Mouse (Mus musculus): ENCODE data around the gene Gm21976. TPM values are rescaled to one million over a fixed set of nuclear protein-coding genes. Genes with fewer than 3 reads are reported as not detected.

Gm21976 gene
- total RNA-seq, 2 experiments from 2014 or later = not detected

DNA sequence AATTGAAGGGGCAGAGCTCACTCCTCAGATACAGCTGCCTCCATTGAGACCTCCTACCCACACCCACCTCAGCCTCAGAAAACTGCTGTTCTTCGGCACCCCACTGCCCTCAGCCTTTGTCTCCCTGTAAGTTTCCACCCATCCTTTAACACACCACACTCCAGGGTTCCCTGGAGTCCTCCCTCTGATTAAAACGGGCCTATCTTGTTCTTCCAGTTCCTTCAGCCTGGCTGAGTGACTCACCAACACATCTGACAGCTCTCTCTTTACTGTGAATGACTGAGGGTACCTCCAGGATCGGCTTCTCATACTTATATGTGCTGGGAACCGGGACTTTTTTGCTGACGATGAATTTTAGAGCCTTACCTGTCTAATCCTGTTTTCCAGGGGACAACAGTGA lies 16.4 kb downstream of the Gm21976 start:
- no peak for ATAC-seq (replicated peaks; ENCODE audit: low FRiP score, poor library complexity, severe bottlenecking)

- ATAC-seq (replicated peaks; ENCODE audit: low FRiP score, poor library complexity, severe bottlenecking) = no peak
Observed at GRCm38 (mm10) chr13:98297883-98298482, 18.3 kb downstream of the Gm21976 start.

GRCm38 (mm10) chr13:98298833-98299758 lies 19.4 kb downstream of the Gm21976 start:
- peak; percentile 75; the same call in 1 of the 2 replicates for ATAC-seq (replicated peaks; ENCODE audit: low FRiP score, poor library complexity, severe bottlenecking)

DNA sequence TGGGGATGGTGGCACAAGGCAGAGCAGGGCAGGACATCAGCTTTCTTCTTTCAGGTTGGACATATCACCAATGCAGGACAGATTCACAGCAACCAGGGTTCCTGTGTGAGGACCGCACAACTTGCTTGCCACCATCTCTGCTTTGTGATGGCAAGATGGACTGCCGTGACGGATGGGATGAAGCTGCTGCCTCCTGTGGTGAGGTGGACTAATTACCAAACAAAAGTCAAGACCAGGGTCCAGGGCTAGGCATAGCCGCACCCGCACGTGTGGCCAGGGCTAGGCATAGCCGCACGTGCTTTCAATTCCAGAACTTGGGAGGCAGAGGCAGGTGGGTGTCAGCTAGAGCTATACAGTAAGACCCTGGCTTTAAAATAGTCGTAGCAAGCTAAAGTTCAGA lies 25.6 kb downstream of the Gm21976 start:
- no peak for ATAC-seq (replicated peaks; ENCODE audit: low FRiP score, poor library complexity, severe bottlenecking)

GRCm38 (mm10) chr13:98306393-98306792 lies 26.7 kb downstream of the Gm21976 start:
- no peak for ATAC-seq (replicated peaks; ENCODE audit: low FRiP score, poor library complexity, severe bottlenecking)

DNA sequence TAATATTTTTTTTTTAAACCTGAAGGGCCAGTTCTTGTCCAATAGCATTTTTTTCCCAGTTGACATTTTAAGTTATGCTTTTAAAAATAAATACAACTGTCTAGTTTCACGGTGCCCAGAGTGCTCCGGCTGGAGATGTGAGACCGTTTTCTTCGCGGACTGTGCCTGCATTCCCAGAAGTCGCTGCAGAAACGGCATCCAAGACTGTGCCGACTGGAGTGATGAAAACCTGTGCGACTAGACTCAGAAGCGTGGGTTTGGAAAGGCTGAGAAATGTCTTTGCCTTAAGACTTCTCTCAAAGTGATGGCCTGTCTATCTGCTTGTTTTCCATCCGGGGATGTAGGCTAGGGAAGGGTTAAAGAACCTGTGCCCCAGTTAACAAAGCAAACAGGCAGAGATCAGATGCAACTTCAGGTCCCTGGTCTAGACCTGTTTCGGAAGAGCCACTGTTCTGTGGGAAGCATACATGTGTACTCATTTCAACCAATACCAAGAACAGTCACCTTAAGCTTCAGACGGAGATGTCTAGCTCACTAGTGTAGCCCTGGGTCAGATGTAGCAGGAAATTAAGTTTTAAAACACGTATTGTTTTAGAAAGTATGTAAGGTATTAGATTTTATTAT lies 27.3 kb downstream of the Gm21976 start:
- ATAC-seq (replicated peaks; ENCODE audit: low FRiP score, poor library complexity, severe bottlenecking) = no peak

DNA sequence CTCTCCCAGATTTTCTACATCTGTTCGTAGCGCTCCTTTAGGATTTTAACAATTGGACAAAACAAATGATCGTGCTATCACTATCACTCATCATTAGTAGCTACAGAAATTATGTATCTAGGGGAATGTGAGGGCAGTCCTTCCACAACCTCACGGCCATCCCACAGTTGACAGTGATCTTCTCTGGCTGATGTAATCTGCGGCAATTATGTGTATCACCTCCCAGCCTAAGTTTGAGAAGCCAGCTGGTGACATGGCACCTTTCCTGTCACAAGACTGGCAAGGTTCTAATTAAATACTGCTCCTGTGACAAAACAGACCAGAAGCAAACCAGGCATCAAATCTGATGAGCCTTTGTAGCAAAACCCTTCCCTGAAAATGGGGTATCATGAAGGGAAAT lies 28.3 kb downstream of the Gm21976 start:
- no peak for ATAC-seq (replicated peaks; ENCODE audit: low FRiP score, poor library complexity, severe bottlenecking)

DNA sequence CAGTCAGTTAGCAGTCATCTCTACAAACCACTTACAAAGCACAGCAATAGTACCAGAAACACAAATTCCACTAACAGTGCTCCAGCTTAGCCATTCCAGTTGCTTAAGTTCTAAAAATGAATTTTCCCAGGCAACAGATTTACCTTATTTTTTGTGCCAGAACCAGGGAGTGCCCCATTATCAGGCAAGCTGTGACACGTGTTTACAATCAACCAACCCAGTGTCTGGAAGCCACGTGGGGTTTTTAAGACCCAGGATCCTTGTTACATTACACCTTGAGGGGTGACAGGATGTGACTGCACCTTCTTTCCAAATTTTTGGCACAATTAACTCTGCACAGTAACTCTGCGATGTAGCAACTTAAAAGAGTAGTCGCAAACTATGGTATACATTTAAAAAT lies 29.0 kb downstream of the Gm21976 start:
- no peak for ATAC-seq (replicated peaks; ENCODE audit: low FRiP score, poor library complexity, severe bottlenecking)

DNA sequence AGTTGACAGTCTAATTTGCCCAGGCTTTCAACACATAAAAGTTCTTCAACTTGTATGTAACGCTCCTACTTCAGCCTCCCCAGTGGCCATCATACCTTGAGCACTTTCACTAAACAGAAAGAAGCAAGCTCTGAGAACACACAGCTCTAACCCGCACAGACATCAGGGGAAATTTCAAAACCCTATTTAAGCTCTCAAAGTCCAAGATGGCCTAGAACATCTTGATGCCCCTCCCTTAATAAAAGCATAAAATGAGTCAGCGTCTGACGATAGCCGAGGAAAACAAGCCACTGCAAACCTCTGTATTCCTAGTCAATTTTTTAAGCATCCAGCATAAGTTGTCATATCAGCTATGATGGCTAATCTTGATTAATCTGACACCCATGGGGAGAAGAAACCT lies 31.9 kb downstream of the Gm21976 start:
- ATAC-seq (replicated peaks; ENCODE audit: low FRiP score, poor library complexity, severe bottlenecking) = no peak

GRCm38 (mm10) chr13:98313631-98314030 lies 33.9 kb downstream of the Gm21976 start:
- ATAC-seq (replicated peaks; ENCODE audit: low FRiP score, poor library complexity, severe bottlenecking) = no peak

- no peak for ATAC-seq (replicated peaks; ENCODE audit: low FRiP score, poor library complexity, severe bottlenecking)
Observed at GRCm38 (mm10) chr13:98315124-98315523, 35.4 kb downstream of the Gm21976 start.

GRCm38 (mm10) chr13:98316140-98316479 lies 36.4 kb downstream of the Gm21976 start:
- no peak for ATAC-seq (replicated peaks; ENCODE audit: low FRiP score, poor library complexity, severe bottlenecking)

- peak; percentile 95 for ATAC-seq (replicated peaks; ENCODE audit: low FRiP score, poor library complexity, severe bottlenecking)
Observed at GRCm38 (mm10) chr13:98316480-98317245, 37.0 kb downstream of the Gm21976 start, which contains the start of gene Btf3. Btf3 (minus strand) TSS chr13:98317006.

DNA sequence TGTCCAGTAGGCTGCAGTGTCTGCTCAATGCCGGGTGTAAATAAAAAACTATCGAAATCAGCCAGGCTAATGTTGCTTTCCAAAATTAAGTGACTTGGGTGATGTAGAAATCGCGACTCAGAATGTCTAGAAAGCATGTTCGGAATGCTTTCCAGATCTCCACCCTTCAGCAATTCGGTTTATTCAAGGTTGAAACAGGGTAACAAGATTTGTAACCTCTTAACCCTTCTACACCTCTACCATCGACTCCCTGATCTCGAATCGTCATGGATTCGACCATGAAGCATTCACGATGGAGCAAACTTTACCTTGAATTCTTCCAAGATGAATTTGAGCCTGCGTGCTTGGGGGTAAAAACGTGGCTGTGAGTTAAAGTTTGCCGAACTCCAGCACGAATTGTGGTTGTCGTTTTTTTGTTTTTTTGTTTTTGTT lies 37.6 kb downstream of the Gm21976 start:
- peak; percentile 62 for ATAC-seq (replicated peaks; ENCODE audit: low FRiP score, poor library complexity, severe bottlenecking)

DNA sequence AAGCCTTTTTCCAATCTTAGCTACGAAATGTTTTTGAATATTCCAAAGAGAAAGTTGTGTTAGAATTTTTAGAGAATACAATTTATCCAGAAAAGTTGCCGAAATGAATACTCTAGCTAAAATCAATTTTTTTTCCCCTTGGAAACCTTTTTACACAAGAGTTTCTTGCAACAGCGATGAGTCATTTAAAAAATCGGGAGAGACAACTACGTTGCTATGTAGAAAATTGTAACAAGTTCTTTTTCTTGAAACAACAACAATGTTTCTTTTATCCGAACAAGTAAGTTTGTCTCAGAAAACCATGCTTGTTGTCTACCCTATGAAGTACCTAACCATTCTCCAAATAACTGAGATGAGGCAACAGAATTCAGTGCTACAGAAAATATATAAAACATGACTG lies 38.2 kb downstream of the Gm21976 start:
- no peak for ATAC-seq (replicated peaks; ENCODE audit: low FRiP score, poor library complexity, severe bottlenecking)

GRCm38 (mm10) chr13:98325034-98325433 lies 45.3 kb downstream of the Gm21976 start:
- no peak for ATAC-seq (replicated peaks; ENCODE audit: low FRiP score, poor library complexity, severe bottlenecking)

DNA sequence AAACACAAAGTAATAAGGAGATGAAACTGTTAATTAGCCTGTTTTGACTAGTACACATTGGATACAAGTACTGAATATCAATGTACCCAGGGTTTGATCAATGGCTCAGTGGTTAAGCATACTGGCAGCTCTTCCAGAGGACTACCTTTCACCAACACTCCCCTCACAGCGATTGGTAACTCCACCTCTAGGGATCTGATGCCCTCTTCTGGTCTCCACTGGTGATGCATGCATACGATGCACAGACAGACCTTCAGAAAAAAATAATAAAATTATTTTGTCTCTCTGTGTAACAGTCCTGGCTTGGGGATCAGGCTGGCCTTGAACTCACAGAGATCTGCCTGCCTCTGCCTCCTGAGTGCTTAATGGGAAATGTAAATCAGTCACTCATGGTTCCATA lies 52.4 kb downstream of the Gm21976 start:
- no peak for ATAC-seq (replicated peaks; ENCODE audit: low FRiP score, poor library complexity, severe bottlenecking)

GRCm38 (mm10) chr13:98336205-98336604 lies 56.5 kb downstream of the Gm21976 start:
- ATAC-seq (replicated peaks; ENCODE audit: low FRiP score, poor library complexity, severe bottlenecking) = no peak

- ATAC-seq (replicated peaks; ENCODE audit: low FRiP score, poor library complexity, severe bottlenecking) = no peak
Observed at GRCm38 (mm10) chr13:98340506-98340905, 60.8 kb downstream of the Gm21976 start.

- ATAC-seq (replicated peaks; ENCODE audit: low FRiP score, poor library complexity, severe bottlenecking) = no peak
Observed at GRCm38 (mm10) chr13:98349491-98349890, 69.8 kb downstream of the Gm21976 start.

Measured in erythroid progenitor cell, adult 5-6 weeks (primary cell).